Mouse (Mus musculus) spleen, postnatal 36 days (tissue): ENCODE measurements around the gene Depdc1b.

Experiments used
- DNase-seq, 2 experiments: peaks; one replicate each; pipeline ENCODE4 v3.0.0; 2022; ENCODE audit warnings: low spot score in 2 of 2, mixed read lengths in 1 of 2

The Depdc1b gene

GRCm38 (mm10) chr13:108354804-108355552, 38.8 kb downstream of the Depdc1b start:
- no peak for DNase-seq

- DNase-seq: no peak
These were observed 41.2 kb downstream of the Depdc1b start for GRCm38 (mm10) chr13:108357362-108357761.

DNA sequence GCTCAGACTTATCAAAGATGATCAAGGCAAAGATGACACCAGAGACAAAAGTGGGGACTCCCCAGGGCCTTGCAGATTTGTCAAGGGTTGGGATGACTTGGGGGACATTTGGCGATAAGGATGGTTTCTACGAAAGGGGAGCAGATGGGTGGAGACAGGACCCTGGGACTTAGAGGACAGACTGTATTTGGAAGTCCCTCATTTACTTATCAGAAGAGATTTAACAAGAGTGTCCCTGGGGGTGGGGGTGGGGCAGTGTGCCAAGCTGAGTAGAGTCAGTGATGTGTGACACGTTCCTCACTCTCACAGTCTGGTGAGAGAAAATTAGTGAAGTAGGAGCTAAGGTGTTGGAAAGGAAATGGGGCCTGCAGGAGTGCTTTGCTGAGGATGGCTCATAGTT, 42.1 kb downstream of the Depdc1b start:
- DNase-seq: no peak

GRCm38 (mm10) chr13:108367496-108367895, 51.4 kb downstream of the Depdc1b start:
- DNase-seq: no peak

DNA sequence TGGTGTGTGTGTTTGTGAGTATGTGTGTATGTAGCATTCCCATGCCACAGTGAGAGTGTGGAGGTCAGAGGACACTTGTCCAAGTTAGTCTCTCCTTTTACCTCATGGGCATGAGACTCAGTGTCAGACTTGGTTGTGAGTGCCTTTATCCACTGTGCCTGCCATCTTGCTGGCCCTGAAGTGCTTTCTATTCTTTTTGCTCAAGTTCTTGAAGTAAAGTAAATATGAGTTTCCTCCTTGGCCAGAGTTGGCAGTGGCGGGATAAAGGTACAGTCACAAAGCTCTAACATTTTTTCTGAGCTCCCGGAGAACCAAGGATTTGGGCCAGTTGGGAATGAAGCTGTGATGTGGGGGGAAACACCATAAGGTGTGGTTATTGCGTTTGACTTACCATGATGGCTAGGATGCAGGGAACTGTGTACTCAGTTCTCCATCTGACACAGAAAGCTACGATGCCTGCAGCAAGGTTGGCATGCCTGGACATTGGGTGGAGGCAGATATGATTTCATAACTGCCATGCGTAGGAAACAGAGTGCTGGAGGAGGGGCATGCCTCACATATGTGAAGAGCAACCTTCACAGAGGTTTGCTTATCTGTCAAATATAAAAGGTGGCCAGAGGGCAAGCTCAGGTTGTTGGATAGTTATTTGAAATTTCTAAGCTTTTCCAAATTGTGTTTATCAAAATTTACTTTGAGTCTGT, 54.3 kb downstream of the Depdc1b start:
- DNase-seq: no peak

DNA sequence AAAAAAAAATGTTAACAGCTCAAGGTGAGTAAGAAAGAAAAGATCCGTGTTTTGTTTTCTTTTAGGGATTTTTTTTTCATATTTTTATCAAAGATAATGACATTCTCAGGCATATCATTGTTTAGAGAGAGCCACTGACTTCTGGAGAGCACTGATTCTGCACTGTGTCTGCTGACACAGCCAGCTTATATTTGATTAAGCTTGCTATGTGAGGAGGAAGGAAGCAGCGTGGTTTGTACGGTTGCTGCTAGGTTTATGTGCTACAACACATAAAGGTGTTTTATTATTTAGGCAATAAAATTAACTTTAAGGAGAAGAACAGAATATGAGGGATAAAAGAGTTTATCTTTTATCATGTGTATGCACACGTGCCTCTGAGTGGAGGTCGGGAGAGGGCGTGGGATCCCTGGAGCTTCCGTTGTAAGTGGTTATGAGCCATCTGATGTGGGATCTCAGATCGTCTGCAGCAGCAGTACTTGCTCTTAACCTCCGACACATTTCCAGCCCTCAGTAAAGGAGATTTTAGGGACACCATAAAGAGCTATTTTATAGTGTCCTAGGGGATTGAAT, 55.3 kb downstream of the Depdc1b start:
- DNase-seq: no peak

- DNase-seq: no peak
These were observed 57.1 kb downstream of the Depdc1b start for GRCm38 (mm10) chr13:108373231-108373630.

DNA sequence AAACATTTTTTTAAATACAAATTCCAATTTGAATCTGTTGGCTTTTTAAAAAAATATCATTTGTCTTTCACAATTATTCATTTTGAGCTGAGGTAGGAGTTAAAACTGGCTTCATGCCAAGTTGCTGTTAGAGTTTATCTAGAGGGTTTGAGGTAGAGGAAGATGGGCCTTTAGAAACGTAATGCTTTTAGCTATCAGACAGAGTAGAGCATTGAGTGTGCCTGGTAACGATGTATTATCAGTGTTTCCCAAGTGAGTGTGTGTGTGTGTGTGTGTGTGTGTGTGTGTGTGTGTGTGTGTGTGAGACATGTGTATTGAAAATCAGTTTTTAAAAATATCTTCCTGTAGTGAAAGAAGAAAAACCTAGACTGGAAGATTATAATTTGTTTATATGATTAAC, 60.5 kb downstream of the Depdc1b start:
- no peak for DNase-seq

- DNase-seq: no peak
These were observed 65.0 kb downstream of the Depdc1b start for GRCm38 (mm10) chr13:108381161-108381560.

DNA sequence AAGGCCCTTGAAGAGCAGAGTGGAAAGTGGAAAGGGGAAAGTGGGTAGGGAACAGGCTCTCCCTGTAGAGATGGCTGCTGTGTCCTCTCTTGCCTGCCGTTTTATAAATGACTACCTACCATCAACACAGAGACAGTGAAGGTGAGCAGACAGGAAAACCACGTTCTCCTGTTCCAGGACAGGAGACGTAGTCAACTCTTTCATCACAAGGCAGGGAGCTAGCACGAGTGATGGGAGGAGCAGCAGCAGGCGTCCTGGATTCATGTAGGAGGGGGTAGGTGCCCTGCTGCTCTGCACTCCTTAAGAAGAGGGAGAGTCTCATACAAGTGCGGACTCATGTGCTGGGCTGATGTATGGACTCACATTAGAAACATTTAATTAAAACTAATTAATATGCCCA, 66.9 kb downstream of the Depdc1b start:
- no peak for DNase-seq

DNA sequence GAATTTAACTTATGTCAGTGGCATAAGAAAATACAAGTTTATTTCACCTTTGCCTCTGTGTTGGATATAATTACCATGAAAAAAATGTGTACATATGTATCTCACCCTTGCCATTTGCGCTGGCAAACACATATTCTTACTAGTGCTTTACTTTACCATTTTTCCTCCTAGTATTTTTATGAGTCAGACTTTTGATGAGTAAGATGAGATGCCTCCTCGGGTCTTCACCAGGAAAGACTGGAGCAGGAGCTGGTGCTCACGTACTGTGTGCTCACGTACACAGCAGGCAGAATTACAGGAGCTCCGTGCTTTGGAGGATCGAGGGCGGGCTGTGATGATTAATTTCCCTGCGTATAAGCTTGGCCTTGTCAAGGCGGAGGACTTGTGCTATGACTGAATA, 69.9 kb downstream of the Depdc1b start:
- DNase-seq: no peak

- peak; percentile 22 to 29 for DNase-seq
These were observed 74.4 kb downstream of the Depdc1b start for GRCm38 (mm10) chr13:108390565-108390964.

- DNase-seq: no peak
These were observed 87.1 kb downstream of the Depdc1b start for GRCm38 (mm10) chr13:108403197-108403596.

GRCm38 (mm10) chr13:108404372-108404771, 88.2 kb downstream of the Depdc1b start:
- no peak for DNase-seq

- DNase-seq: no peak
These were observed 99.3 kb downstream of the Depdc1b start for GRCm38 (mm10) chr13:108415464-108415863.

DNA sequence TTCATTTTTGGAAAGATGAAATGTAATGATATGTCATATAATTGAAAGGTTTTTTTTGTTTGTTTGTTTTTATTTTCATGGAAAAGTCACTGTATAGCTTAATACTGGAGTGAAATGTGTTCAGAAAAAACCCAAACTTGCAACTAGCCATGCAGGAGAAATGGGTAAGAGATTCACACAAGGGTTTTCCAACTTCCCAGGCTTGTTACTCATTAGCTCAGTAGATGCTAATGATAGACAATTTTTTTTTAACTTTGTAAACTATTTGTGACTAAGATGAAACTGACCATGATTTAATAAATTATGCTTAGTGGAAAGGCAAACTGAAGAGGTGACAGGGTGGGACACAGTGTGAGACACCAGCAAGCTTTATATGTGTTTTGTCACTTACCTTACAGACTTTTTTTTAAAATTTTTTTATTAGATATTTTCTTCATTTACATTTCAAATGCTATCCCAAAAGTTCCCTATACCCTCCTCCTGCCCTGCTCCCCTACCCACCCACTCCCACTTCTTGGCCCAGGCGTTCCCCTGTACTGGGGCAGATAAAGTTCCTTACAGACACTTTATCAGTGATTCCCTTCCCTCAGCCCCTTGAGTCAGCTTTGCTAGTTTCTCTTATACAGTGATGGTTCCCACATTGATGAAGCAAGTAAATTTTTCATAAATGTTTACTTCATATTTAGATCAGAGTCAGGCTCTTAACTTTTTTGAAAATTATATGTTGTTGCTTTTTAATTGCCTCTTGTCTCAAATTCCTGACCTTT, 102.8 kb downstream of the Depdc1b start:
- DNase-seq: no peak

GRCm38 (mm10) chr13:108426322-108426721, 110.2 kb downstream of the Depdc1b start:
- DNase-seq: no peak

- DNase-seq: no peak
These were observed 112.7 kb downstream of the Depdc1b start for GRCm38 (mm10) chr13:108428809-108429208.

- no peak for DNase-seq
These were observed 113.5 kb downstream of the Depdc1b start for GRCm38 (mm10) chr13:108429623-108430022.

- DNase-seq: no peak
These were observed 115.6 kb downstream of the Depdc1b start for GRCm38 (mm10) chr13:108431776-108432175.

- no peak for DNase-seq
These were observed 119.6 kb downstream of the Depdc1b start for GRCm38 (mm10) chr13:108435687-108436086.

DNA sequence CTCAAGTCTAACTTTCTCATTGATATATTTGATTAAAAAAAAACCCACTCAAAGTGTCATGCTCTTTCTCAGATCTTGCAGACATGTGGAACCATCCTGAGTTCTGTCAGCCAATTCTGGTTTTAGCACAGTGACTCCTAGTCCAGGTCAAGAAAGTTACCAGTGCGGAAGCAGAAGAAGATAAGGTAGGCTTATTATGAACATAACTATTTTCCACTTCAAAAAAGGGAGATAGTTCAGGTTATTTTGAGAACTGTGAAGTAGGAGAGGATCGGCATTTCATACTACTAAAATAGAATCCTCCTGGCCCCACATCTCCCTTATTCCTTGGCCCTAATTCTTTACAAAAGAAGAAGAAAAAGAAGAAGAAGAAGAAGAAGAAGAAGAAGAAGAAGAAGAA, 121.3 kb downstream of the Depdc1b start:
- no peak for DNase-seq
